Mouse (Mus musculus) fat pad, adult 2 months (tissue): Measurements from ENCODE around the gene Tarm1.

ENCODE experiments used
- DNase-seq: peaks from one replicate; pipeline ENCODE4 v3.0.0-alpha.2; 2011; ENCODE audit warnings: low read depth, low spot score; ENCODE audit errors: extremely low read depth

Gene Tarm1

GRCm38 (mm10) chr7:3442476-3443062 lies 59.9 kb downstream of the Tarm1 start:
- DNase-seq: no peak

- DNase-seq: no peak
Measured at GRCm38 (mm10) chr7:3440526-3440925, 61.9 kb downstream of the Tarm1 start.

GRCm38 (mm10) chr7:3439984-3440383 lies 62.4 kb downstream of the Tarm1 start:
- DNase-seq: no peak

GRCm38 (mm10) chr7:3437941-3438340 lies 64.5 kb downstream of the Tarm1 start:
- no peak for DNase-seq
